Mouse (Mus musculus) cerebellum, adult 11-12 months (tissue): ENCODE results near the gene Serinc1.

Experiments used
- DNase-seq: peaks from one replicate; pipeline ENCODE4 v3.0.0; 2022

The Serinc1 gene

DNA sequence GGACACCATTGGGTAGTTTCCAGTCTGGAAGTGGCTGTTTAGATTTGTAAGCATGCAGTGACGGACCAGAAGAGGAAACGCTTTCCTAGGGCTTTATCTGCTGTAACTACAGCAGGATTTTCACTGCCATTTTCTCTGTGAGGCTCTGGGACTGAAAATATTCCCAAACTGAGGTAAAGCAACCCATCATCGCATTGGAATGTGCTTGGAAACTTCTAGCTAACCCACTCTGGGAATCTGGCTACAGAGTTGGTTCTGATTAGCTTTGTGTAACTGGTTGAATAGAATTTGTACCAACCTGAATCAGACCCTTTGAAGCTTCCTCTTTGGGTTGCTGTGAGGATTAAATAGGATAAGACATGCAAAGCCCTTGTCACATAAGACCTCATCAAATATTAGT lies 47.6 kb downstream of the Serinc1 start:
- DNase-seq = no peak

DNA sequence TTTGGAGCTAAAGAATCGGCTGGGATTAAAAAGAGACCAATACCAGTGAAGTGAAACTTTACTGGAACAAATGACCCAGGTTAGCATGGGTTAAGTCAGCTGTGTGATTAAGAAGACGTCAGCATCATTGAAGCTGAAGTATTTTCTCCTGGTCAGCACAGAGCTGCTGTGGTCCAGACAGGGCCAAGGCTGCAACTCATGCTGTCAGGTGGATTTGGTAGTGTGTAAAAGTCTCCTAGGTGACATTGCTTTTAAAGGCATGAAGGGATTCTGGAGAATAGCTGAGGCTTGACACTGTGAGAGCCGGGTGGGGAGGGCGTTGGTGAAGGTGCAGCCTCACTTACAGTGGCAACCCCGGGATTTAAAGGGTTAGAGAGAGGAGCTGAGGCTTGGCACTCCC lies 50.6 kb downstream of the Serinc1 start:
- DNase-seq = no peak

- no peak for DNase-seq
Observed at GRCm38 (mm10) chr10:57477121-57477843, 55.0 kb downstream of the Serinc1 start.
